Mouse (Mus musculus): ENCODE measurements at regions not wholly inside any gene's neighbourhood (a gene's known extent, or its start where the extent isn't known, plus 50 kb on each side); places are given as distances from the start of the nearest gene placed in this dataset.
"Not testable (repeated sequence)": the region's sequence is repeated elsewhere in the genome, so short reads cannot be mapped to it uniquely, and the experiment has no call there.

DNA sequence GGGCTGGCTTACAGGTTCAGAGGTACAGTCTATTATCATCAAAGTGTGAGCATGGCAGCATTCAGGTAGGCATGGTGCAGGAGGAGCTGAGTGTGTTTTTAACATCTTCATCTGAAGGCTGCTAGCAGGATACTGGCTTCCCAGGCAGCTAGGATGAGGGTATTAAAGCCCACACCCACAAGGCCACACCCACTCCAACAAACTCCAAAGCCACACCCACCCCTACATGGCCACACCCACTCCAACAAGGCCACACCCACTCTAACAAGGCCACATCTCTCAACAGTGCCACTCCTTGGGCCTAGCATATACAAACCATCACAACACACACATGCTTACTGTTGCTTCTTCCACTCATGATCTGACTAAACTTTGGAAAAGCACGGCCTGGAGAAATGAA is 172.5 kb downstream of the Msrb3 start:
- intact Hi-C loops (cut with DNase I): no loop called here

DNA sequence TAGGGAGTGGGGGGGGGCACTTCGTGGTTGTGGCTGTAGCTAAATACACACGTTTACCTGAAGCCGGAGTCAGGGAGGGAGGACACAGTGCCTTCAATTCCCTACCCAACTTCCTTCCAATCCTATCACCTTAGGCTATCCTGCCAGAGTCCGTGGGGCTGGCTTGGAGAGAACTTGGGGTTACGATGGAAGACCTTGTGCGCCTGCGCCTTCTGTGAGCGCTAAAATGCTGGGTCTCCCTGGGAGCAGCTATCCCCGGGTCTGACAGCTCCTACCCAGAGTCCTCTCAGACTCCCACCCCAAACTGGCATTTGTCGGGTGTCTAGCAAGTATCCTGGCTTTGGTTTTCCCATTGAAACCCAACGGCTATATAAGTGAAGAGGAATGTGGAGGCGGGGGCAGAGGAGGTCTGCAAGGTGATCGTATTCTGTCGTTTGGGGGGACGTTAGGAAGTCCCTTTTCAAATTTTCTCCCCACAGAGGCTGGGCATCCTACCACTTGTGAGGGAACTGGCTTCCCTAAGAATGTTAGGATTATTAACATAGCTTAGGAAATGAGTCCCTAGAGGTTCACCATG is 176.9 kb downstream of the Msrb3 start:
- intact Hi-C loops (cut with DNase I): no loop called here
- DNase-seq: no peak

More for the DNA sequence above, 172.5 kb downstream of the Msrb3 start:
- DNase-seq: no peak

DNA sequence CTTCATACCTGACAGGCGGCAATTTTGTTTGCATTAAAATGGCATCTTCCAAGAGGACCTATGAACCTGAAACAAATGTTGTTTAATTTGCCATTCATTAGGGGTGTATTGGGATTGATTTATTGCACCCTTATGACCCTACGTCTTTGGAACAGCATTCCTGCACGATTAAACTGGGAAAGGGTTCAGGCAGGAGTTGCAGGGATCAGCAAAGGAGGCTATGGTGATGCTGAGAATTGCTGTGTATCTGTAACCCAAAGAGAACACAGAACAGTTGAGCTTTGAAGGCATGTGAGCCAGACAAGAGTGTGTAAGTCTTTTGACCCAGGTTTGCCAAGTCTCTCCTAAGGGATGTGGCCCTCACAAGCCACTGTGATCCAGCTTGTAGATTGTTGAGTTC is 177.9 kb downstream of the Msrb3 start:
- intact Hi-C loops (cut with DNase I): no loop called here
- no peak for DNase-seq

DNA sequence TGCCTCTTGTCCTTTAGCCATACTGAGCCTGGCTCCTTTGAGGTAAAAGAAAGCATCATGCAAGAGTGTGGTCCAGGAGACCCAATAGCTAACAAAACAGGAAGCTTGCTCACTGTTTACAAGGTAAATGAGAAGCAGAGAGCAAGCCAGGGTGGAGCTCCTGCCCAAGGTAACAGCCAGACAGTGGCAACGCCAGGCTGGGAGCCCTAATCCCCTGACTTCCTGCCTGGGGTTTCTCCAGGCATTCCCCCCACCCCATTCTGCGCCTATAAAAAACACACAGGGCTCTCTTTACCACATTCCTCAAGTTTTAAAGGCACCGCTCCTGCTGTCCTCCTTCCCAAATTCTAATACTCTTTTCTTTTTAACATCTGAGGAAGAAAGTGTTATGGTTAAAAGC is 178.8 kb downstream of the Msrb3 start:
- intact Hi-C loops (cut with DNase I): no loop called here
- no peak for DNase-seq

DNA sequence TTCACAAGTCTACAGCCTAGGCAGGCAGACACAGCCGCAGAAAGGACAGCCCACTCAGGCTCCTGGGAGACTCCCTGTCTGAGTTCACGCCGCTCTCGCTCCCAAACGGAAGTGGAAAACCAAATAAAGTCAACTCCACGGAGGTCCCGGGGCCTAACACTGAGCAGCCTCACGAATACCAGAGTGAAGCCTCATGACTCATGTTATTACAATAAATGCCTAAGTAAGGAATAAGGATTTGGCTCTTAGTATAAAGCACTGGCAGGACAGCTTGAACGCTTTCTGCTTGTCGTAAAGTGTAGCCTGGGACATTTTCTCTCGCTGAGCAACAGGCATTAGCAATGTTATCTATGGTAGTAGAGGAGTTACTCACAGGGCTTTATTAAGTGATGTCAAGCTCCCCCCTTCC is 181.7 kb downstream of the Msrb3 start:
- no peak for DNase-seq
- intact Hi-C loops (cut with DNase I): no loop called here

DNA sequence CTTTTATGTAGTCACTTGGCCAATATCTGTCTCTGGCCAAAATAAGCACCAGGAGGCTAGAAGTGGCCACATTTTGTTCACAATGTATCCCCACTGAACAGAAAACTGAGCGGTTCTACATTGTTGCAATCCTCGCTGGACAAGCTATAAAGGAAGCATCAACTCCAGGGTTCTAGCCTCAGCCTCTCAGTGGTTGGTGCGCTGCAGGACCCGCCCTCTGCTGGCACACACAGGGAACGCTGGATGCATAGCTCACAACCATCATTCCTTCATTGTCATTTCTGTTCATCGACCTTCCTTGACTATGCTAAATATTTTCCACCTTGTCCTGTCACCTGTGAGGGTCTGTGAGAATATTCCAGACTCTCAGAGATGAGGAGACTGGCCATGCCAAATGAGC is 182.5 kb downstream of the Msrb3 start:
- intact Hi-C loops (cut with DNase I): no loop called here
- DNase-seq: no peak

DNA sequence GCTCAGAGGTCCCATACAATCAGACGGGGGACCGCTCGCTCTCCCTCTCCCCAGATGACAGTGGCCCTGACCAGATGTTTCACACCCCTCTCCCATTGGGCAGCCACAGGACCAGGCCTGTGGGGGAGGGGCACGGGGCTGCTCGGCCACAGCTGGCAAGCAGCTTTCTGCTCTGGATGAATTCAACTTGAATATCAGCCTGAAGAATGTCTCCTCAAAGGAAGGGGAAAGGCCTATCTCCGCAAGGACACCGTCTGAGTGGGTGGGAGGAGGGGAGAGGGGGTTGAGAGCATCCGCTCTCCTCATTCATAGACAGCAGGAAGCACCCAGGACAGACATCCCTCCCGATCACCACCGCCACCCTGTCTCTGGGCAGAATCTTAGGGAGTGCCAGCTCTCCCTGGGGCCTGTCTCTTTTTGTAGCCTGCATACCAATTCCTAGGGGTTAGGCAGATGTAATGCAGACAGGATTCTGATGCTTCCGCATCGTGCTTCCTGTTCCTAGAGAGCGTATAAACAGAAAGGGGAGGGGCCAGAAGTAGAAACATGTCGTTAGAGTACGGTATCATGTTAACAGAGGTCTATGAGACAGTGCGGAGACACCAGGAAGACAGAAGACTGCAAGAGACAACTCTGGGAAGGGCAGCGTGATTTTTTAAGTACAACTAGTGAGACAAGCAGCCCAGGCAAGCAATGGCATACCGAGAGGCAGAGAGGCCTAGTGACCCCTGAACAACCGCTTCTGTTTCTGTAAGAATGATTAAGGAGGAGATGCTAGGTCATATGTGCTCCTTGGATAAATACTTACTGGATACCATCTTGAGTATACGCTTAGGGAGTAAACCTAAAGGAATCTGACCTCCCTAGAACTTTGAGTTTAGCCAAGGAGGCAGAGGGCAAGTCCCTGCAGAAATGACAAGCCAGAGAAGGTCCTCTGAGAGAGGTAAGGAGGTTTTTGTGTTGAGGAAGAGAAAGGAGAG is 190.8 kb downstream of the Msrb3 start:
- no peak for DNase-seq
- intact Hi-C loops (cut with DNase I): loop anchor here (10.0 kb wide), 1 partner anchor 403 kb away; no protein-coding TSS in a partner anchor

DNA sequence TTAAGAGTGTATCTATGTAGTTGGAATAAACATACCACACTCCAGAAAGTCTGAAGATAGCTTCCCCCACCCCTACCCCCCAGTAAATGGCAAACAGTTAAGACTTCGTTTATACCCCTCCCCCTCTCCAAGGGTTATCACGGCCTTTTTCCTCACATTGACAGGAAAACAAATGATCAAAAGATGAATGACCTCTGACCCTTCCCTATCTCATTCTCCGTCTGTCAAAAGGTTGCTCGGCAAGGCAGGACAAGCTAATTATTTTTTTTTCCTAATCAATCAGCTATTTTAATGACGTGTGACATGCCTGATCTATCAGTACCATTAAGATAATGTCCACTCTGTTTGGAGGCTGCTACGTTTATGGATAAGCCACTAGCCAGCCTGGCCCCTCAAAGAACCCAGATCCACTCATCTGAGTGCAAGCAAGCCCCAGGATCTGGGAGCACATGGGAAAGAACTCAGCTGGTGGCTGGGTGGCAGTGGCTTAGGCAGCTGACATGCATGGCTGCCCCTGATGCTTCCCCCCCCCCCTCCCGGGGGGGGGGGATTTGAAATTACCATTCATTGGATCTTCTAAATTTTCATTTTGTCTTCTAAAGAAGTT is 192.1 kb downstream of the Msrb3 start:
- DNase-seq: no peak
- intact Hi-C loops (cut with DNase I): loop anchor here (10.0 kb wide), 1 partner anchor 402 kb away; no protein-coding TSS in a partner anchor

DNA sequence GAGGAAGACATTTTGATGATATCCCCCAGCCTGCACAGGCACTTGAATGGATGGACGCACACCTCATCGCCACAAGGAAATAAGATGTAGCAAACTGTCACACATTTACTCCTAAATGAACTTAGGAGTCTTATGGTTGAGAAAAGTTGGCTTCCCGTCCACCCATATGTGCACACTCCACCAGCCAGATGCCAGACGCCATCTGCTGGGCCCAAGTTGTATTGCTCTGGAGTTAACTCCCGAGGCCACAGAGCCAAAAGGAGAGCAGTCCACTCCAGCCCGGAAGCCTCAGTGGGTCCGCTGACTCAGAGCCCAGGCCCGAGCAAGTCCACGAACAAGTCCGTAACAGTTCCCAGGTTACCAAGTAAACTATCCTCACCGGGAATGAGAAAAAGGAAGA is 197.1 kb downstream of the Msrb3 start:
- intact Hi-C loops (cut with DNase I): loop anchor here (10.0 kb wide), 1 partner anchor 397 kb away; no protein-coding TSS in a partner anchor
- DNase-seq: peak; percentile 57 to 63

DNA sequence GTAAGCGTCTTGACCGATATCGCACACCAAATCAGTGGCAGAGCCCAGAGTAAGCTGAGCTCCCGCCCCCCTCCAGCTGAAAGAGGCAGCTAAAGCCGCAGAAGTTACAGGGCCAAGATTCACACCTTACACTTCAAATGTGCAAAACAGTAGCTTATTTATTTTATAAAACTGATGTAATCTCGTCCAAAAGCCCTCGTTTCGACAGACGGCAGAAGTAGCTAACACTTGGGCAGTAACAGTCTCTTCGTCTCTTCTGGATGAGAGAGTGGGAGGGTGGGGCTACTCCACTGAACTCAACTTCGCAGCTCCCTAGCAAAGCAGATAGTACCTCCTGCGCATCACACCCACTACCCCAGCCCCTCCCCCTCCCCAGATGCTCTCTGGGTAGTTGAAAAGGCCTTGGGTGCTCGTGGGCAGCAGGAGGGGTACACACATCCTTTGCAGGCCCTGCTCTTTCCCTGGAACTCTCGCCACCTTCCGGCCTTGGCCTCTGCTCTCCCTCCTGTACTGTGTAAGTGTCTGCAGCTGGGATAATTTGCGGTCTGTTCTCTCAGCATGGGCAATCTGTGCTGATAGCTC is 201.5 kb downstream of the Msrb3 start:
- no peak for DNase-seq
- intact Hi-C loops (cut with DNase I): no loop called here

DNA sequence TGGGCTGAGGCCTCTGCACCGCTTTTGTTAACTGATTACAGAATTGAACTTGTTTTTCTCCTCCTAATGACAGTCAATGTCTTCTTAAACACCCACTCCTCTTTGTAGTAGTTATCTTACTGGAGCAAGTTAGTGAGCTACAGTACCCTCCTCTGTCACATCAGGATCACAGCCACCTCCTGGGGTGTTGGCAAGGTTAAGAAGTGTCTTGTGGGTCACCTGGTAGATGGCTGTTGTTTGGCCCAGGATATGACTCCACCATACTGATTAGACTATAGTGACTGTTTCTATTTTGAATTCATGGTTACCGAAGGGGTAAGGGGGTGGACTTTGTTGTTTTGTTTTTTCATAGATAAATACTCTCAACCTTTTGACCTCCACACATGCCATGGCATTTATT is 202.4 kb downstream of the Msrb3 start:
- intact Hi-C loops (cut with DNase I): no loop called here

DNA sequence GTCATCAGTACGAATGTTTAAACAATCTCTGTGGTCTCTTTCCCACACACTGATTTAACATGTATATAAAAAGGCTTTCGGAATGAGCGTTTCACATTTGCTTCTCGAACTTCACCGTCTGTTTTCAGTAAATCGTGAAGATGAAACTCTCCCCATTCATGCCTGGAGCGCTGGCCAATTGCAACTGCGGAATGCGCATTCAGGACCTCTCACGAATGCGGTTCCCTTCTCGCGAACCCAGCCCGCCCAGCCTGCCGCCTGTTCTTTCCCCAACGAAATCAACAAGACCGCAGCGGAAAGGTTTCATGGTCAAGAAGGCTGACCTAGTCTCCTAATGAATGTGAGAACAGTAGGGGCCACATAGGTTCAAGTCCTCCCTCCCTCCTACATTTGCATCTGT is 204.4 kb downstream of the Msrb3 start:
- intact Hi-C loops (cut with DNase I): no loop called here
- no peak for DNase-seq

More for the DNA sequence above, 202.4 kb downstream of the Msrb3 start:
- DNase-seq: no peak

DNA sequence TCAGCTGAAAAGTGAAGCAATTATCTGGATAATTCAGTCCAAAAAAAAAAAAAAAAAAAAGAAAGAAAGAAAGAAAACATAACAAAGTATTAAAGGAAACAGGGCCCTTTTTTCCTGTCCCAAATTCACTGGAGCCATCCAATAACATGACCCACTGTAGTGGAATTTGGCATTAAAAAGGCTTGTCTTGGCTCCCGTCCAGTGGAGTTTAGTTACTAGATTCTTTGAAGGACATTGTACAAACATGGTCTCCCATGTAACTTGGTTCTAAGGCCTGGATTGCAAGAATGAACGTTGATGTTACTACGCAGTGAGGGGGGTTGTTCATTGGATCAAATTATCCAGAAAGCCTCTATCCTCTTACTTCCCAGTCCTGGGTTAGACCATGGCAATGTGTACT is 207.4 kb downstream of the Msrb3 start:
- intact Hi-C loops (cut with DNase I): no loop called here
- no peak for DNase-seq

DNA sequence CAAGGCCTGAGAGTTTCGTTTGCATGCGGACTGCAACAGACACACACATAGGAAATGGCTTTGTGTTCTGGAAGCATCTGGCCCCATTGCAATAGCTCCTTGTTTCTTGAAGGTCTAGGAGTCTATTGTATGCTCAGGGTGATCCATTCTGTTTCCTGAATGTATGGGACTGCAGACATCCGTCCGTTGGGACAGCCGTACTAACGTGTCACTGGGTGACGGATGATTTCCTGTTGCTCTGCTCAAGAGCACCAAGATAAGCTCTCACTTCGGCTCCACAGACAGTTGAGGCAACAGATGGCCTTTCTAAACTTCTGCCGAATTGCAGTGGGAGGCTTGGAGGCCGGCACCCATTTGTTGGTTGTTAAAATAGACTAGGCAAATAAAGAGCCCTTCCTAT is 209.9 kb upstream of the Hmga2 start:
- intact Hi-C loops (cut with DNase I): no loop called here
- no peak for DNase-seq

DNA sequence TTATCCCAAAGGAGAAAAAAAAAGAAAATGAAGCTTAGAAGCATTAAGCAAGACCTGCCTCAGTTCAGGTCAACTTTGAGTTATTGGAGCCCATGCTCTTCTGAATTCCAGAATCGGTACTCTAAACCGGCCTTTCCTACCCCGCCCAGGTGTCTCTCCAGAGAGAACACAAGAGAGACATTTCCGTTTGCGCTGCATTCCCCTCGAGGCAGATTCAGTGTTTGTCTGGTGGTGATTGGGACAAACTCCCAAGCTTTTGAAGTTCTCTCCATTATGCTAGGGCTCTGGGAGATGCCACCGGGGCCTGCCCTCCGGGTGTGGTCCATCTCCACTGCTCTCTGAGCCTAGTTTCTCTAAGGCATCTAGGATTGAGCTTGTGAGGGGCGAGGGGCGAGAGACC is 205.8 kb upstream of the Hmga2 start:
- no peak for DNase-seq

DNA sequence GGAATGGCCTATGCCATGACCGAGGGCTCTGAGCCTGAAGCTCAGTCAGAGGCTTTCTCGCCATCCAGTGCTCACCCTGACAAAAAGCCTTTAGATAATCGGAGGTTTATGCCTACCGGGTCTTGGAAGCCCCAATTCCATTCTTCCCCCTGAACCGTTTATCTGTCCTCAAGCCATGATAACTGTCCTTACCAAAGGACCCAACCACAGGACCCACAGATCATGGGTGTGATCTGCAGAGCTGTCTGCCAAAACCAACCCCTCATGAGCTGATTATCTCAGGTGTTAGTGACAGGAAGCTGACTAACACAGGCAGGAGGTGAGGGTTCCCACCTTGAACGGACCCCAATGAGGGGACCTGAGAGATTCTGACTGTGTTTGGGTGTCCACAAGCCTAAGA is 203.7 kb upstream of the Hmga2 start:
- no peak for DNase-seq
- intact Hi-C loops (cut with DNase I): no loop called here

More for the DNA sequence above, 205.8 kb upstream of the Hmga2 start:
- intact Hi-C loops (cut with DNase I): no loop called here

DNA sequence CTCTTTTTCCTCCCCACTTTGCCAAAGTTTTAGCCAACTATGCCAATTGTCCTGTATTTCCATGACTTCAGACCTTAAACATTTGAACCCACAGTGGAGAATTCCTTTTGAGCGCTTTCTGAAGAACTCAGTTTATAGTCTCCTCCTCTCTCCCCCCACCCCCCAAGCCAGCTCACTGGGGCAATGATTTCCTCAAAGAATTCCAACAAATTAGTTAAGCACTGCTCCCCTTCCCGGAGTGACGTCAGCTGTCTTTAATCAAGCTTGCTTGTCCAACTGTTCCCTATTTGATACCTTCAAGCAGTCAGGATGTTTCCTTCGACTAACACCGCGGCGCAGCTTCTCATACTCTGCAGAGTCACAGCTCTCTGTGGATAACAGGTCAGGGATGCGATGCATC is 202.0 kb upstream of the Hmga2 start:
- DNase-seq: no peak
- intact Hi-C loops (cut with DNase I): no loop called here

DNA sequence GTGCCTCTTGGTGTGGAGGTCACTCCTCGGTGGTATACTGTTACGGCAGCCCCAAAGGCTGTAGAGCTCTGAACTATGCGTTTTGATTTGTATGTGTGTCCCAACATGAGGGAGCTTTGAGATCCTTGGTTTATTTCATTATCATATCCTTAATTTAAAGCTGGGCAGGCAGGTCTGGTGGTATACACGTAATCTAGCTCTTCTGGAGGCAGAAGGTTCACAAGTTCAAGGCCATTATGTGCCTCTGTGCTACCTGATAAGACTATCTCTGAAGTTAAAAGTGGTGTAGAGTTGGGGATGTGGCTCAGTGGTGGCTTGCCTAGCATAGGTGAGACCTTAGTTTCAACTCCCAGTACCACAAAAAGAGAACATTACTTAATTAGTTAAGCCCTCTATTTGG is 199.1 kb upstream of the Hmga2 start:
- intact Hi-C loops (cut with DNase I): no loop called here
- DNase-seq: no peak

DNA sequence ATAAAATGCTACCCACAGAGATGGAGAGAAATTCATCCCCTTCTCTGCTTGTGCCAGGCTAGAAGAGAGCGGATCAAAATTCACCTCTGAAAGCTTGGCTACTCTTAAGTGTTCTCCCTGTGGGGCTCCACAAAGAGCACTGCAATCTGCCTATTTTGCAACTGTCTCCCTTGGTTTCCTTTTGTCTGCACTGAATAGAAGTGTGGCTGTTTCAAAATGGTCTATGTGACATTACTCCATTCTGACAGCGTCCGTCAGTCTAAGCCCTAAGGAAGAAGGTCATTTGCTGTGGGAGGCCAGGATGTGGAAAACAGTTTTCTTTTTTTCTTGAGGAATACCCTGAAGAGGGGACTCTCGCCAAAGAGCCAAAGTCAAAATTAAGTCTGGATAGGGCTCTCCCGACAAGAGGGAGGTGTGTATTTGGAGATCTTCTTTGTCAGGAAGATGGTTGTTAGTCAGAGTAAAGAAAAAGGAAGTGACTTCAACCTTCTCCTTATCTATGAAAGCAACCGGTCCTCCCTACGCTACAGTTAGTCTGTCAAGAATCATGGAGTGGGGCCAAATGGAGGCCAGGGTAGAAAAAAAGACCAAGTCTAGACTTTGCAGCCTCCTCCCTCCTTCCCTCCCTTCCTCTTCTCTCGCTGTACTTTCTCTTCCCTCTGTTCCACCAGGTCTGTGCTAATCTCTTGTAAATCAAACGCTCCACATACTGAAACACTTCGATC is 198.2 kb upstream of the Hmga2 start:
- no peak for DNase-seq
- intact Hi-C loops (cut with DNase I): no loop called here

DNA sequence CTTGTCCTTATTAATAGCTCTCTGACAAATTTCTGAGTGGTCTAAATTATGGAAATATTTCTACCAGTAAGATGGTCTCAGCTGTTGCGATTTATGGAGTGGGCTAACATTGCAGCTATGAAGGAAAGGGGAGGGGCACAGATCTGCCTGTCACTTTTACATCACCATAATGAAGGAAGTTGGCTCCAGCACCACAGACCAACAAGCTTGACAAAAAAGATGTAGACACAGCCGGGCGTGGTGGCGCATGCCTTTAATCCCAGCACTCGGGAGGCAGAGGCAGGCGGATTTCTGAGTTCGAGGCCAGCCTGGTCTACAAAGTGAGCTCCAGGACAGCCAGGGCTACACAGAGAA is 191.4 kb upstream of the Hmga2 start:
- intact Hi-C loops (cut with DNase I): loop anchor here (5.0 to 10.0 kb wide), 3 partner anchors 80 to 413 kb away; no protein-coding TSS in a partner anchor
- not testable (repeated sequence) for DNase-seq

Data from gastrocnemius, postnatal 36 days (tissue).